Mouse (Mus musculus): Measurements from ENCODE around the gene Kcnj15. TPM values are rescaled to one million over a fixed set of nuclear protein-coding genes. Genes with fewer than 3 reads are reported as not detected.

Gene Kcnj15
- total and polyA plus RNA-seq, 3 experiments, result 0.89 to 1.5 (median 1.2) TPM

GRCm38 (mm10) chr16:95256648-95257047, 710 bp upstream of the Kcnj15 start:
- Histone ChIP-seq H3K36me3 (ENCODE audit: control insufficient read depth, insufficient read depth, low read length) (no peaks in the 10 kb centered on the region), H3K27me3 (ENCODE audit: control insufficient read depth, insufficient read depth, low read length) (no peaks in the 10 kb centered on the region), H3K27ac (no peak overlapping the region), H3K4me1 (ENCODE audit: control insufficient read depth, insufficient read depth, low read length) (no peaks in the 10 kb centered on the region; the same call in 1 of the 2 replicates), H3K9ac (ENCODE audit: low read depth, low read length) (no peak overlapping the region), H3K4me3 (no peak overlapping the region), H3K79me2 (replicated peaks; ENCODE audit: control insufficient read depth, insufficient read depth, low read length) (no peaks in the 10 kb centered on the region)
- TF ChIP-seq POLR2A (IDR thresholded peaks at IDR 0.05; ENCODE audit: insufficient read depth, low read depth, low read length) (no peak), CTCF (IDR thresholded peaks at IDR 0.05) (no peak), EP300 (IDR thresholded peaks at IDR 0.05; ENCODE audit: insufficient read depth, low read depth, low read length) (no peak)
- 60% methylated on average over 2 of the region's 2 CpGs for WGBS
- intact Hi-C loops (cut with DNase I), result no loop called here
- DNase-seq, result no peak

DNA sequence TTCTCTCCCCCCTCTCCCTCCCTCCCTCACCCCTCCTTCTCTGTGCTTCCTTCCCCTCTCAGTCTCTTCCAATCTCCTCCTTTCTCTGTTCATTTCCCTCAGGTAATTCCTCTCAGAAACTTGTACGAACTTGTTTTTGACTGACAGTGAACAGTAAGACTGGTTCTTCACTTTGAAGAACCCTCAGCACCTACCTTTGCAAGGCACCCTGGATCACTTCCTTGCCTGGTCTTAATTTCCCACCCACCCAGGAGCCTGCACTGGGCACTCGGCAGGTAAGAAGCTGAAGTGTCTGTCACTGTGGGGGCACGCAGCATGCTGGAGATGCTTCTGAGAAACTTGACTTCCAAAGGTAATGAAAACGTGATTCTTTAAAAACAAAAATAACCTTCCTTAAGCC, 742 bp downstream of the Kcnj15 start:
- H3K27ac ChIP-seq, result no peak overlapping the region
- H3K79me2 ChIP-seq (replicated peaks; ENCODE audit: control insufficient read depth, insufficient read depth, low read length), result no peaks in the 10 kb centered on the region
- no peak overlapping the region for H3K9ac ChIP-seq (ENCODE audit: low read depth, low read length)
- H3K4me1 ChIP-seq (ENCODE audit: control insufficient read depth, insufficient read depth, low read length), result no peaks in the 10 kb centered on the region; the same call in 1 of the 2 replicates
- no peaks in the 10 kb centered on the region for H3K36me3 ChIP-seq (ENCODE audit: control insufficient read depth, insufficient read depth, low read length)
- H3K27me3 ChIP-seq (ENCODE audit: control insufficient read depth, insufficient read depth, low read length), result no peaks in the 10 kb centered on the region; the same call in 1 of the 2 replicates
- WGBS, result 72% methylated on average over 4 of the region's 4 CpGs
- DNase-seq, result no peak
- no peak overlapping the region for H3K4me3 ChIP-seq
- TF ChIP-seq POLR2A (IDR thresholded peaks at IDR 0.05; ENCODE audit: insufficient read depth, low read depth, low read length), result no peak
- no peak for TF ChIP-seq CTCF (IDR thresholded peaks at IDR 0.05)
- intact Hi-C loops (cut with DNase I), result no loop called here

- no peak for TF ChIP-seq POLR2A (IDR thresholded peaks at IDR 0.05; ENCODE audit: insufficient read depth, low read depth, low read length)
- no peak for TF ChIP-seq CTCF (IDR thresholded peaks at IDR 0.05)
- TF ChIP-seq EP300 (IDR thresholded peaks at IDR 0.05; ENCODE audit: insufficient read depth, low read depth, low read length), result no peak
- Histone ChIP-seq H3K27ac (no peak overlapping the region), H3K79me2 (replicated peaks; ENCODE audit: control insufficient read depth, insufficient read depth, low read length) (no peaks in the 10 kb centered on the region), H3K4me3 (no peak overlapping the region), H3K9ac (ENCODE audit: low read depth, low read length) (no peak overlapping the region), H3K36me3 (ENCODE audit: control insufficient read depth, insufficient read depth, low read length) (no peaks in the 10 kb centered on the region), H3K4me1 (ENCODE audit: control insufficient read depth, insufficient read depth, low read length) (no peaks in the 10 kb centered on the region; the same call in 1 of the 2 replicates), H3K27me3 (ENCODE audit: control insufficient read depth, insufficient read depth, low read length) (no peaks in the 10 kb centered on the region; the same call in 1 of the 2 replicates)
- 77% methylated on average over 4 of the region's 4 CpGs for WGBS
- intact Hi-C loops (cut with DNase I), result no loop called here
- DNase-seq, result no peak
Measured at GRCm38 (mm10) chr16:95259505-95259904, 2.1 kb downstream of the Kcnj15 start.

GRCm38 (mm10) chr16:95260693-95261092, 3.3 kb downstream of the Kcnj15 start:
- no peaks in the 10 kb centered on the region for H3K36me3 ChIP-seq (ENCODE audit: control insufficient read depth, insufficient read depth, low read length)
- no peak overlapping the region for H3K27ac ChIP-seq
- 65% methylated on average over 5 of the region's 5 CpGs for WGBS
- intact Hi-C loops (cut with DNase I), result no loop called here
- DNase-seq, result no peak
- H3K4me1 ChIP-seq (ENCODE audit: control insufficient read depth, insufficient read depth, low read length), result no peaks in the 10 kb centered on the region; the same call in 1 of the 2 replicates
- H3K9ac ChIP-seq (ENCODE audit: low read depth, low read length), result no peak overlapping the region
- no peaks in the 10 kb centered on the region; the same call in 1 of the 2 replicates for H3K27me3 ChIP-seq (ENCODE audit: control insufficient read depth, insufficient read depth, low read length)
- no peaks in the 10 kb centered on the region for H3K79me2 ChIP-seq (replicated peaks; ENCODE audit: control insufficient read depth, insufficient read depth, low read length)
- no peak for TF ChIP-seq CTCF (IDR thresholded peaks at IDR 0.05)
- TF ChIP-seq EP300 (IDR thresholded peaks at IDR 0.05; ENCODE audit: insufficient read depth, low read depth, low read length), result no peak
- TF ChIP-seq POLR2A (IDR thresholded peaks at IDR 0.05; ENCODE audit: insufficient read depth, low read depth, low read length), result no peak
- H3K4me3 ChIP-seq, result no peak overlapping the region

DNA sequence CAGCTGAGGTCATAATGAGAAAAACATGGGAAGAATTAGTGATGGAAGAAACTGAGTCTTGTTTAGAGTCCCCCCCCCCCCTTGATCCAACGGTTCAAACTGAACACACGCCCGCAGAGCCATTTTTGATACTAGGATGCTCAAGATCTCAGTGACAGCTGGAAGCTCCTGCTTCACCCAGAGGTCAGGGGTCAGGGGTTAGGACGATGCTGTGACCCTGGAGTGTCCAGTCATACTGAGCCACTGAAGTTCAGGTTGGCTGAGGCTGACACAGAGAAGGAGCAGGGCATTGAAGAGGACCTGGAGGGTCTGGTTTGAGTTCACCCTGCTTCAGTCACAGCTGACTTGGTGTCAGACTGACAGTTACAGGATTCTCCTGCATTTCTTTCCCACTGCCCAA, 4.4 kb downstream of the Kcnj15 start:
- no peaks in the 10 kb centered on the region for H3K4me1 ChIP-seq (ENCODE audit: control insufficient read depth, insufficient read depth, low read length)
- H3K4me3 ChIP-seq, result no peak overlapping the region
- DNase-seq, result no peak
- no peaks in the 10 kb centered on the region for H3K79me2 ChIP-seq (replicated peaks; ENCODE audit: control insufficient read depth, insufficient read depth, low read length)
- intact Hi-C loops (cut with DNase I), result no loop called here
- no peak overlapping the region for H3K9ac ChIP-seq (ENCODE audit: low read depth, low read length)
- no peaks in the 10 kb centered on the region; the same call in 1 of the 2 replicates for H3K27me3 ChIP-seq (ENCODE audit: control insufficient read depth, insufficient read depth, low read length)
- no peaks in the 10 kb centered on the region for H3K36me3 ChIP-seq (ENCODE audit: control insufficient read depth, insufficient read depth, low read length)
- no peak overlapping the region for H3K27ac ChIP-seq
- 82% methylated on average over 4 of the region's 4 CpGs for WGBS
- TF ChIP-seq CTCF (IDR thresholded peaks at IDR 0.05) (no peak), EP300 (IDR thresholded peaks at IDR 0.05; ENCODE audit: insufficient read depth, low read depth, low read length) (no peak), POLR2A (IDR thresholded peaks at IDR 0.05; ENCODE audit: insufficient read depth, low read depth, low read length) (no peak)

DNA sequence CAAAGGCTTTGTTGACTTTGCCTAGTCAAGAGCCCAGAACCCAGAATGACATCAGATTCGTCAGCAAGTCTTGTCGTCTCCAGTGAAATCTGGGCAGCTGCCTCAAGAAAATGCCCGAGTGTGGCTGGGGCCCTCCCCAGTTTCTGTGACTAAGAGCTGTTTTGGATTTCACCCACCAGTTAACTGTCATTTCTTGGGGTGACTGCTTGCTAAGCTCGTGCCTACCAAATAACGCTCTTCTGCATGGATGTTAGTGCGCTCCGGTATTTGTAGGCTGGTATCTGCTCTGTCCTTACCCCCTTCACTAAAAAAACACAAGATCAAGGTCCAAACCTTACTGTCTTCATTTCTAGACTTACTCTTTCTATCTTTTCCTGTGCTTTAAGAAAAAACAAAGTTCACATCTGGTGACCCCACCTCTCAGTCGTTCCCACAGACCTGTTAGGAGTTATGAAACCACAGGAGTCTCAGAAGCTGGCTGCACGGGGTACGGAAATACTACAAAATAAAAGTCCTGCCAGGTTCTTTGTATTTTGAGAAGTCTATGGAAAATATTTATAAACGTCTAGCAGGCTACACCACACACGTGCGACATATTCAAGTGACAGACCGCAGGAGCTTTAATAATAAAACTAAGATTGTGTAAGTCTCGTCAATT, 5.5 kb downstream of the Kcnj15 start:
- H3K36me3 ChIP-seq (ENCODE audit: control insufficient read depth, insufficient read depth, low read length), result no peaks in the 10 kb centered on the region
- no peak for DNase-seq
- H3K27me3 ChIP-seq (ENCODE audit: control insufficient read depth, insufficient read depth, low read length), result no peaks in the 10 kb centered on the region; the same call in 1 of the 2 replicates
- TF ChIP-seq POLR2A (IDR thresholded peaks at IDR 0.05; ENCODE audit: insufficient read depth, low read depth, low read length) (no peak), CTCF (IDR thresholded peaks at IDR 0.05) (no peak), EP300 (IDR thresholded peaks at IDR 0.05; ENCODE audit: insufficient read depth, low read depth, low read length) (no peak)
- no peak overlapping the region for H3K9ac ChIP-seq (ENCODE audit: low read depth, low read length)
- H3K27ac ChIP-seq, result no peak overlapping the region
- H3K79me2 ChIP-seq (replicated peaks; ENCODE audit: control insufficient read depth, insufficient read depth, low read length), result no peaks in the 10 kb centered on the region
- H3K4me1 ChIP-seq (ENCODE audit: control insufficient read depth, insufficient read depth, low read length), result no peaks in the 10 kb centered on the region; the same call in none of the 2 replicates
- H3K4me3 ChIP-seq, result no peak overlapping the region
- intact Hi-C loops (cut with DNase I), result no loop called here
- 78% methylated on average over 15 of the region's 15 CpGs for WGBS

Data from heart, adult 2 months (tissue).